Mouse (Mus musculus) kidney, adult 18-20 months (tissue): ENCODE data around the gene Otop2.

ENCODE experiments used
- DNase-seq: peaks from one replicate; pipeline ENCODE4 v3.0.0; 2021

Gene Otop2

DNA sequence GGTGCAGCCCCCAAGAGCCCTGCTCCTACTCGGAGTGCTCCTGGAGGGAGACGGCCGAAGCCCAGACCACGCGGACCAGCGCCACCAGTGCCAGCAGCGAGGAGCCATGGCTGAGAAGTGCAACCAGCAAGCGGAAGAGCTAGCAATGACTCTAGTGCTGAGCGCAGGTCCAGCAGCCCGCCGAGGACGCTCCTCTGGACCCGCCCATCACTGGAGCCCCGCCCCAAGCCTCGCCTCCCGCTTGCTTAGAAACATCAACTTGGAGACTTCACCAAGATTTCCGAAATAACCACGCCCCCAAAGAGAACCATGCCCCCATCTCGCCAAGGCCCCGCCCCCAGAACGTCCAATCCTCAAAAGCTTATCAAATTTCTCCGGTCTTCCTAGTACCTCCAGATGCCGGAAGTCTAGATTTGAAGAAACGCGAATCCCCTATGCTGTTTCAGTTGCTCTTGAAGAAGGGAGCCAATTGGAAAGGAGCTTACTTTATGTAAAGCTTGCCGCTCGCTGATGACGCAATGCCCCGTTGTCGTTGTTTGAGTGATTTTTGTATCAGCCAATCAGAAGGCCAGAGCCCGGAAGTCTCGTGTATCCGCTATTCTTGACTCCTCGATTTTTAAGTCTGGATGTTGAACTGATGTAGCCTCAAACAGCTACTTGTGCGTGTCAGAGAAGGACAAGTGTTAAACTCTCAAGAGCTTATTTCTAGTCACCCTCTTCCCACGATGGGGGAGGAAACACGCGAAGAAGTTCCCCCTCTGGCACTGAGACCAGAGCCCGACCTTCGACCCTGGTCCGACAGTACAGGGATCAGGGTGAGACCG is 30.0 kb upstream of the Otop2 start, which contains the start of gene Fdxr:
TSS of gene Fdxr (minus strand) at position 271 of the 824 bp plus-strand sequence.
- DNase-seq, result peak; percentile 98

DNA sequence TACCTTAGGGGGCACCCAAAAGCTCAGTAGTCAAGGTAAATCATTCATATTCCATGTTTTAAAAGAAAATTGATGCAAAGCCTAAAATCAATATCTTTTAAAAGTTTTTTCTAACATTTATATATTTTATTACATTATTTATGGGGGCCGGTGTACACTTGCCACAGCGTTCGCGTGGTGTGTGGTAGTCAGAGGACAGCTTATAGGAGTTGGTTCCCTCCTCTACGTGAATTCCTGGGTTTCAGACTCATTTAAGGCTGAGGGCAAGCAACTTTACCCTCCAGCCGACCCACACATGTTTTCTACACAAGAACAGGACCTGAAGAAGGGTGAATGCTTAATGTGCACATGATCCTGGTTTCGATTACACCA is 29.4 kb upstream of the Otop2 start:
- DNase-seq, result no peak

DNA sequence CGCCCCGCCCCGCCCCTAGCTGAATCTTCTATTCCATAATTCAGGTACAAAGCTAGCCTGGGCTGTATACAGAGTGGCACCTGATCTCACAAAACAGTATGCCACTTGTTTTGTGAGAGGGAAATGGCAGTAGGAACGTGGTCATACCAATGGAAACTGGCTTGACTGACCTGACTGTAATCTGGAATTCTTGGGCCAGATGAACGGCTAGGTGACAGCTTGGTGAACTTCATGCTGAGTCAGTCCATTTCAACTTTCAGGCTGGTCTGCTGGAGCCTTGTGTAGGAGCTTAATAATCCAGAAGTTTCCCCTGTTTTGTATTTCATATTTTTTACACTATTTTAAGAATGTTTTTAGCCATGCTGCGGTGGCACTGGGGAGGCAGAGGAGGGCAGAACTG is 28.8 kb upstream of the Otop2 start:
- DNase-seq, result no peak

DNA sequence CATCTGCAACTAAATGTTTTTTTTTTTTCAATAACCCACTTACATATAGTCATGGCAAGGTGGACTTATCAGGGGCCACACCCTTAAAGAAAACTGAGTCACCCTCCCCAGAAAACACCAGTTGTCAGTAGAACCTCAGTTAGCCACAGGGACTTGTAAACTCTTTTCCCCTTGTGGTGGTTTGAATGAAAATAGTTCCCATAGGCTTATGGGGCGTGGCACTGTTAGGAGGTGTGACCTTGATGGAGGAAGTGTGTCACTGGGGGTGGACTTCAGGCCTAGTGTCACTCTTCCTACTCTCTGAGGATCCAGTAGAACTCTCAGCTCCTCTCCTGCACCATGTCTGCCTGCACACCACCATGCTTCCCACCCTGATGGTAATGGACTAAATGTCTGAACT is 27.2 kb upstream of the Otop2 start:
- no peak for DNase-seq

DNA sequence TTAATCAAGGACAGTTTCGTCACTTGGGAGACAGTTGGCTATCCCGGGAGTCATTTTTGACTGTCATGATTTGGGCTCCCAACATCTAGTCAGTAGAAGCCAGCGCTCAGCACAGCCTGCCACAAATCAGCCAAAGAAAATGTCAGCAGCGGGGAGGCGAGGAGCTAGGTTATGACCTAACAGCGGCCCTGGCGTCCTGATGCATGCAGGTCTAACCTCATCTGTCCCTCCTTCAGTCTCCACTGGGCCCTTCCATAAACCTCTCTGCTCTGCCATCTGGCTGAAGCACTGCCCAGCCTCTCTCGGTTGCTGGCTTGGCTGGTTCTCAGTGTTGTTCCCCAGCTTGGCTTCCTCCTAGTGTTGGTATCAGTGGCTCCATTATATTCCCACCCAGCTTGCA is 24.7 kb upstream of the Otop2 start:
- no peak for DNase-seq

DNA sequence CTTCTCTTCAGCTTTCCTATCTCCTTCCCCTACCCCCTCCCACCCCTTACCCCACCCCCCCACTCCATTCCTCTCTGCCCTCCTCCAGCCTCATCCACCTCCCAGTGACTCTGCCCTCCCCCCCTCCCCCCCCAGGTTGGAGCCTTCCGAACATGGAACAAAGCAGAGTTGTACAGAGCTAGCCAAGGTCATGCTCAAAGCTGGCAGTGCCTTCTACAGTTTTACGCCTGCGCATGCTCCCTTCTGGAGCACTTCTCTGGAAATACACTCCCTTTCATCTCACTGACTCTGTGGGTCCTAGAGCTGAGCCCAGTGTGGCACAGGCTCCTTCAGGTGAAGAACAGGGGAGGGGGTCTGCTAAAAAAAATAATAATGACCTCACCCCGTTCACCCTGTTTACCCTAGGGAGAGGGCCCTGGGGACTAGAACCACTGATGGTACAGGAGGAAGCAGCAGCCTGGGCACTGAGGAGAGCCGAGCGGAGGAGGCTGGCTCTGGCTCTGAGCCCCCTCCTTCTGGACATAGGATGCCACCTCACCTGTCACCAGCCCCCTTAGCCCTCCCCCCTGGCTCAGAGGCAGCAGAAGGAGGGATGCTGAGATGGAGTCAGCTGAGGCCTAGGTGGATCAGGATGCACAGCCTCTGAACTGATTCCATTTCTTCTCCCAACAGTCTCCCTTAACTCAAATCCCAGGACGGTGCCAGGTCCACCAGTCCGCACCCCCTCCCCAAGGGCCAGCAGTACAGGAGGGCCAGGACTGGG is 24.1 kb upstream of the Otop2 start:
- DNase-seq, result no peak

DNA sequence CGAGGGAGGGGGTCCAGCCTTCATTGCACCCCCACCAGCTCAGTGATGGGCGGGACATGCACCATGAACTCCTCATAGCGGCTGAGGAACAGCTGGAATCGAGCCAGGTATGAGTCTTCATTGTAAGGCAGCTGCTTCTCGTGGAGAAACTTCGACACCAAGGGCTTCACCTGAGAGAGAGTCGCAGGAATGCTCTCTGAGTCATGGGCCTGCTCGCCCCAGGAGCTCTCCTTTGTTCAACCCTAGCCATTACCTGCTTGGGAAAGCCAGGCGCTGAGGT is 23.5 kb upstream of the Otop2 start:
- no peak for DNase-seq

DNA sequence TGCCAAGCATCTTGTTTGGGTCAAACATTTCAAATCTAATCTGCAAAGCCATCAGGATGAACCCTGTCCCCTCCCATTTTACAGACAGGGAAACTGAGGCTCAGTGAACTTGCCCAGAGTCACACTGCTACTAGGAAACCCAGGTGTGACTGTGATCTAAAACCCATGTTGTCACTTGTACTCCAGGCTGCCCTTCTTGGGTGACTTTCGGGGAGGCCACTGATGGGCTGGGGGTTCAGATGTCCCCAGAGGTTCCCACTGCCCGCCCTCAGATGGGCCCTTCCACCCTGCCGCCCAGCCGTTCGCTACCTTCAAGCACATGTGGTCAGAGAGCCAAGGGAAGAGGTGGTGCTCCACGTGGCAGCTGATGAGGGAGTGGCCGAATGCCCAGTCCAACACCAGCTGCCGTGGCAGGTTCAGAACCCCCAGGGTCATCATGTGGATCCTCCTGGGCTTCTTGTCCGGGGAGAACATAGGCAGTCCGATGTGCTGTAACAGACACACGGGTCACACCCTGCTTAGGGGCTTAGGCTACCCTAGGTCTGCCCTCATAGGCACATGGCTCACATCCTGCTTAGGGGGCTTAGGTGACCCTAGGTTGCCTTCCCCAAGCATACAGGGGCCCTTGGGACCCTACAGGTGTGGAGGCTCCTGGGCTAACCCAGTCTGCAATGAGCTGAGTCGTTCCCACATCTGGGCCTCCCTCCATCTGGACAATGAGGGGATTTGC is 22.9 kb upstream of the Otop2 start:
- no peak for DNase-seq

DNA sequence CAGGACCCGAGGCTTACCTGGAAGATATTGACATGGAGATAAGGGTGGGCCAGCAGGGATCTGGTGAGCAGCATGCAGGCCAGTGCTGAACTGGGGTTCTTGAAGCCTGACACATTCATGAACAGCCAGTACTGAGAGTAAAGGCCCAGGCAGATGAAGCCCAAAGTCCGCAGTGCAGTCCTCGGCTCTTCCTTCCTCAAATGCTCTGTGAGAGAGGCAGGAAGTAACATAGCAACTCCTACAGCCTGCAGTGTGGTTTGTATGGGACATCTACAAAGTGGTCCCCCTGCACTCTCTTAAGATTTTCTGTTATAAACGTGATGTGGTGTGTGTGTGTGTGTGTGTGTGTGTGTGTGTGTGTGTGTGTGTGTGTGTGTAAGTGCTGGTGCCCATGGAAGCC is 21.7 kb upstream of the Otop2 start:
- no peak for DNase-seq

DNA sequence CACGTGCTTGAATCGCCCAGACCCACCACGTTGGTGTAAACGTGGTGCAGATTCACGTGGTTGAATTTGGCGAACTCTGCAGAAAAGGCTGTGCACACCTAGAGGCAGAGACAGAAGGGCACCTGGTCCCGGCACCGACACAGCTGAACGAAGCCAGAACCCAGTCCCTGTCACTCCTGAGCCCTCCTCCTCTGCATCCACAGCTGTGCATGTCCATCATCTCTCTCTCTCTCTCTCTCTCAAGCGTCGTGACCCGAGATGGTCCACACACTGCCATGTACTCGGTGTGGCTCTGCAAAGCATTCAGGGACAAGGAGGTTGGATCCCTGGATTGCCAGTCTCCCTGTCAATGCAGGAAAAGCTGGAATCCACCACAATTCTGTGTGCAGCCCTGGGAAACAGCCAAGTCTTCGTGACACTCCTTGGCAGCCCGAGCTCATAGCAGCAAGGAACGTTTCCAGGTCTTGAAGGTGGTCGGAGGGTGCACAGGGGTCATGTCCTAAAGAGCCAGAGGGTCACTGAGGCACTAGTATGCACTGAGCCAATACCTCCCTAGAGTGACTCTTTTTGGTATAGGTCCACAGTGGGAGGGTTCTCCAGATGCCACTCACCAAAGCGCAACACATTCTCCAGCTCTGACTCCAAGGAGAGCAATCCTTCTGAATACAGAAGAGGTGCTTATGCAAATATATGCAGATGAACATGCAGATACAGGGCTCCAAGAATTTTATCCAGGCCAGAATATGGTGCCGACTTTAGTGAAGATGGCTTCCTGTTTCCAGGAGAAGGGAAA is 20.6 kb upstream of the Otop2 start:
- DNase-seq, result no peak

DNA sequence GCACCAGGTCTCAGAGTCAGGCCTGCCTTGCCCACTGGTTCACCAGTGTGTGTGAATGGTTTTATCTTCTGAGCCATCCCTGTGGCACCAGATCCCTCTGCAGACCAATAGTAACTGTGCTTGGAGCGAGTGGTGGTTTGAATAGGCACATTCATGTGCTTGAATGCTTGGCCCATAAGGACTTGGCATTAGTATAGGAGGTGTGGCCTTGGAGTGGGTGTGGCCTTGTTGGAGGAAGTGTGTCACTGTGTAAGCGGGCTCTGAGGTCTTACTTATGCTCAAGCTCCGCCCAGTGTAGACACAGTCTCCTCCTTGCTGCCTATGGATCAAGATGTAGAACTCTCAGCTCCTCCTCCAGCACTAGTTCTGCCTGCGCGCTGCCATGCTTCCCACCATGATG is 19.6 kb upstream of the Otop2 start:
- DNase-seq, result no peak

DNA sequence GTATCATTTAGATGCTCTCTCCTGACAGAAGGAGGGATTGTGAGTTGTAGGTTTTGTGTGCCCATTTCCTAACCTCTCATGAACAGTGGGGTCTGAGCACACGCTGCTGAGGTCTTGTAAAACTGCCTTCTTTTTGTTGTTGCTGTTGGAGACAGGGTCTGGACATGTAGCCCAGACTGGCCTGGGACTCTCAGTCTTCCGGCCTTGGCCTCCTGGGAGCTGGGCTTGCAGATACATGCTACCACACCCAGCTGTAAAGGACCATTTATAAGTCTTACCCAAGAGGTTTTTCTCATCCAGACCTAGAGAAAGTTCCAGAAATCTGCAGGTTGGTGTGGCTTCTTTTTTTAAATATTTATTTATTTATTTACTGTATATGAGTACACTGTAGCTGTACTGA is 18.7 kb upstream of the Otop2 start:
- no peak for DNase-seq

DNA sequence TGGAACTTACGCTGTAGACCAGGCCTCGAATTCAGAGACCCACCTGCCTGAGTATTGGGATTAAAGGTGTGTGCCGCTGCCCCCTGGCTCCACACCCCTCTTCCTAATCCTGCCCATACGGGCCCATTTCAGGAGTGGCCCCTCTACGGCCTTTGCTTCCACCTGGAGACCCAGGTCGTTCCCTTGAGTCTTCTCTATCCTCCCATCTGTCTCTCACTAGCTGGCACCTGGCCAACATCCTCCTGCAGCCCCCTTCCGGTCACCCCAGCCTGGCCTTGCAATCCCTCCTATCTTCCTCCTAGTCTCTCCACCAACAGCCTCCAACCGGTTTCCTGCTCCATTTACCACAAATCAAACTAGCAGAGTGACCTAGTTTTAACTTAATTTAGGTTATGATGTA is 17.1 kb upstream of the Otop2 start:
- no peak for DNase-seq

DNA sequence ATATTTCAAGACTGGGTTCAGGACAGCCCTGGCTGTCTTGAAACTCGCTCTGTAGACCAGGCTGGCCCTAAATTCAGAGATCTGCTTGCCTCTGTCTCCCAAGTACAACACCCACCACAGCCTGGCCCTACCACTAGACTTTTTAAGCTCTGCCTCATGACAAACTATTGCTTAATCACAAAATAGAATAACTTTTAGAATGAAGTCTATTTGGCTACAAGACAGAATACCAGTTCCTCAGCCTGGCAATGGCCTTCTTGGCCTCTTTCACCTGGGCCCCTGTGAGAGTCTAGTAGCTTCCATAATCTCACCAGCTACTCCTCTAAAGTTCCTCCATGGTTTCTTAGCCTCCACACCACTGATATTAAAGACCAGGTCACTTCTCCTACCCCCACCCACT is 16.6 kb upstream of the Otop2 start:
- DNase-seq, result no peak

DNA sequence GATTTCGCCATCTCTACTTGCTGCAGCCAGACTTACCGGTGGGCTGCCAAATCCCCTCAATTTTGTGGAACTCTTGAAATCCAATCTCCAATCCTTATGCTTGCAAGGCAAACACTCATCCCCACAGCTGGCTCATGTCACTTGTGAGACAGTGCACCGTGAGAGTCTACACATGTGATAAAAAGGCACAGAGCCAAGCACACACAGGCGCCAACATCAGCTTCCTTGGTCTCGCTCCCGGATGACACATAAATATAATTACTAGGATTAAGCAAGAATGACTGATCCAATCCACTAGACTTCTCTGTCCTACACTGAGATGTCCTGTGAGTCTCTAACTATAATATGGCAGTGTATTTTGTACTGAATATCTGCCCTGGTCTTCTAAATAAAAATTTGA is 16.0 kb upstream of the Otop2 start:
- DNase-seq, result peak; percentile 52

DNA sequence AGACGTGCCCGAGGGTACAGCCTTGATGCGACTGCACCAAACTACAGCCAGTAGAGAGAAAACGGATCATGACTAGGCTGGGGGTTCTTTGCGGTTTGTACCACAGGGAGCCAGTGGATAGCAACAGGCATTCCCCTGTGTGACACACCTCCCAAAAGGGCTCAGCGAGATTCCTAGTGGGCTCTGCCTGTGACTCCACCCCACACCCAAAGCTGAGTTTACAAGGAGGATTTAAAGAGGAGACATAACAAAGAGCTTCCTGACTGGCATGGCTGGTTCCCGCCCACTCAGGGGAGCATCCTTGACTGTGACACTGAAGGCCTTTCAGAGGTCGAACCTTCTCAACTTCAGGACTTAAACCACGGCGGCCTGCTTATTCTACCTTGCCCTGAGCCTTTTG is 15.5 kb upstream of the Otop2 start:
- no peak for DNase-seq

DNA sequence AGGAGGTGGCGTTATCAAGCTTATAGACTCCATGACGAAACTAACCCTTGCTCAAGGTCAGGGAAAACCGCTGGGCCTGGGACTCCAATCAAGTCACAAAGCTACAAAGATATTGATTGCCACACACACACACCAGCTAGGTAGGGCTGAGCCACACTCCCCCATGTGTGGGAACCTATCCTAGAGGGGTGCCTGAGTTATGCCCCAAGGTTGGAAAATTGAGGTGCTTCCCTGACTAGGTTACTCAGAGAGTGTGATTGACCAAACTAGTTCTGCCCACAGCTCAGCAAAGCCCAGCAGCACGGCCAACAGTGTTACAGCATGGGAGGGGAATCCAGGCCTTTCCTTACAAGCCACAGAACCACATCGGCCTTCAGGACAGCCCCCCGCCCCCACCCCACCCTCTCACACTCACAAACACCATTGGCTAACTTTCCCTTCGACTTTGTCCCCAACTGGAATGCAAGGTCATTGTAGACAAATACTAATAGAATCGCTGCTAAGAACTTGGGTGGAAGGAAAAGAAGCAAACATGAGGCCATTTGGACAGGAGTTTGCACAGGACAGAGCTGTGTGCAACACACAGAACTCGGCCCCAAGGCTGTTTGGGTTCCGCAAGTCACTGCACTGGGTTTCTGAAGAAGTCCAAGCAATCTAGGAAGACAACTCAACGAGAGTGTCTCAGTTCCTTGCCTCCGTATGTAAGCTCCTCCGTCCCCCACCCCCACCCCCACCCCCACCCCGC is 14.2 kb upstream of the Otop2 start:
- DNase-seq, result peak; percentile 49

DNA sequence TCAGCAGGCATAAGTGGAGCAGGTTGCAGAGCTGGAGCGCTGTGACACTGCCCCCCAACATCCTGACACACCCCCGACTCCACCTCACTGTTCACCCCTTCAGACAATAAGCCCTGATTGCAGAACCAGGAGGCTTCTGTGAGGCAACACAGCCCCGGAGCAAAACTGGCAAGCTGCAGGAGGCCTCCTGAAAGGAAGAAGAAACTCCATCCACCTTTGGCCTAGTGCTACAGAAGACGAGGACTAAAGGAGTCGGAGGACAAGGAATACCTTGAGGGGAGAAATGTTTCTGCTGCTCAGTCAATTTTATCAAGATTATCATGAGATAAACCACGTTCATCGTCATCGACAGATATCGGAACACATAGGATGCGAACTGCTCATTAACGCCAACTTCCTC is 11.0 kb upstream of the Otop2 start:
- no peak for DNase-seq

DNA sequence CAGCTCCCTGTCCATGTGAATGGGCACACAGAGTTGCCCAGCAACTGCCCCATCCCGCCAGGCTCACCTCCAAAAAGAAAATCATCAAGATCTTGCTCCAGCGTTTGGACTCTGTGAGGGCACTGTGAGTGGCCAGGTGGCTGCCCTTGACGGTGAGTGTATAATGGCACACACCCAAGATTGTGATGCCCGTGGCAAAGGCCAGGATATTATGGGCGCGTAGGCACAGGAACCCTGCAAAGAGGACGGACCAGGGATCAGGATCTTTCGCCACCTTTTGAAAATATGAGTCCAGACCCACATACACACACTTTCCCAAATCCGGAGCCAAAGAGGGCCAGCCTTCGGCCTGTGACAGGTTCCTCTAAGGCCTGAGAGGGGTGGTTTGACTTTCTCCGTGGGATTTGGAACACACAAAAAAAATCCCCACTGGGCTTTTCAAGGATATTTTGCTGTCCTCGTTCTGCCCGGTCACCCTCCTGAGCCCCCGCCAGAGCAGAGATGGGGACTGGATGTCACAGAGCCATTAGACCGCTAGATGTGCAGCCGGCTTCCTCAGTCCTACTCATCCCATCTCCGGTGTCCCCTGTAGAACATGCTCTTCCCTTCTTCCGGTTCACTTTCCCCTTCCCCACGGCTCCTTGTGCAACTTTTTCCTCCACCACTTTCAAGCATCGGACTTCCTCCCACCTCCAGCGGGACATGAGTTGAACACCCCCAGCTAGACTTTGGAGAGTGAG is 10.3 kb upstream of the Otop2 start:
- peak; percentile 52 for DNase-seq

DNA sequence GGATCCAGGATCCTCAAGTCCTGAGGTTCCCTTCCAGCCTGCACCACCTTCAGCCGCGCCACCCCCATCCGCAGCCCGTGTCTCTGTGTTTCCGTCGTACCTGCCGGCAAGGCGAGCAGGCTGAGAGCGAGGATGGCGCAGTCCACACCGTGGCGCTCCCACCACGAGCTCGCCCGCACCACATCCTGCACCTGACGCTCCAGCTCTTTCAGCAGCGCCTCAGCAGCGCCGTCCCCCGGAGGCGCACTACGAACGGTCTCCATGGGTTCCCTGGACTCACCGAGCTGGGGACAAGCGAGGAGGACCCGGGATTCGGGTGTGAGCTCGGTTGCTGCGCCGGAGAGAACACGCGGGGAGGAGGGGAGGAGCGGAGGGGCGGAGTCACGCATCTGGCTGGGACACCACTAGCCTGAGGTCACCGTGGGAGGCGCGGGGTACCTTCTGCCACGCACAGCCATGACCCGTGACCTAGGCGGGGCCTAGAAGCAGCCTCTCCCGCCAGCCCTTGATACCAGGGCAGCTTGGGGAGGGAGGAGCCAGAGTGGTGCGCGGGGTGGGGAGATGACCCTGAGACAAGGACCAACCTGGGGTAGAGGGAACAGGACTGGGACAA is 9.6 kb upstream of the Otop2 start, which contains the start of gene Fads6:
TSS of gene Fads6 (minus strand) at position 450 of the 613 bp plus-strand sequence.
- DNase-seq, result peak; percentile 76

DNA sequence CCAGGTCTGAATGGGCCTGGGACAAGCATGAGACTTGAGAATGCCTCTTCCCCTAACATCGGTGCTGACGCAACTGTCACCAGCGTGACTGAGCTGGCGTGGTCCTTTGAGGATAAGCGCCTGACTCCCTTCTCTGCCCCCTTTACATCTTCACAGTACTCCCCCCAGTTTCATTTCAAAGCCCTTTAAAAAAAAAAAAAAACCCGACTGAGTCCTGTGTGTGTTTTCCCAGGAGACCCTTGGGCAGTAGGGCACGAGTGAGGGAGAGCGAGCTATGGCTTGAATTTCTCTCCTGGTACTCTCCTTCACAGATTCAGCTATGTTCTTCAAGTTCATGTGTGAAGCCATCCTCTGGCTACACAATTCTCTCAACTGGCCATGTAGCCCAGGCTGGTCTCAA is 8.8 kb upstream of the Otop2 start:
- no peak for DNase-seq
